Mouse (Mus musculus) MEL-GATA-1-ER (cell line): ENCODE data around the gene Tsacc.

Experiments used
- DNase-seq: peaks from one replicate; pipeline ENCODE4 v3.0.0-alpha.2; 2012; ENCODE audit warnings: low read depth; ENCODE audit errors: extremely low read depth

Tsacc gene

DNA sequence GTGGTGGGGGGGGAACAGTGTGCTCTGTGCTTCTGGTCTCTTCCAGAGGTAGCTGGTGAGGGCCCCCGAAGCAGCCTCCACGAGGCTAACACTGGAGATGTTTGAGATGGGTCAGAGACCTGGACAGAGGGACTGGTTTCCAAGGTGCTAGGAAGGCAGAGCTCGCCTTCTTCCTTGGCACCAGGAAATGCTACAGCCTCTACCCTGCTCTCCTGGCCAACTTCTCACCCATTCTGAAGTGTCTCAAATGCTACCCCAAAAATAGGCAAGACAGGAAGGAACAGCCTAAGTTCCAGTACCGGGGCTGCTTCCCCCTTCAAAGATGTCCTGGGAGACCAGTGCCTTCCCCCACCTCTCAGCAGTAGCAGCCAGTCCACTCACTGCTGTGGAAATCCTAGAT is 57.4 kb downstream of the Tsacc start:
- no peak for DNase-seq

DNA sequence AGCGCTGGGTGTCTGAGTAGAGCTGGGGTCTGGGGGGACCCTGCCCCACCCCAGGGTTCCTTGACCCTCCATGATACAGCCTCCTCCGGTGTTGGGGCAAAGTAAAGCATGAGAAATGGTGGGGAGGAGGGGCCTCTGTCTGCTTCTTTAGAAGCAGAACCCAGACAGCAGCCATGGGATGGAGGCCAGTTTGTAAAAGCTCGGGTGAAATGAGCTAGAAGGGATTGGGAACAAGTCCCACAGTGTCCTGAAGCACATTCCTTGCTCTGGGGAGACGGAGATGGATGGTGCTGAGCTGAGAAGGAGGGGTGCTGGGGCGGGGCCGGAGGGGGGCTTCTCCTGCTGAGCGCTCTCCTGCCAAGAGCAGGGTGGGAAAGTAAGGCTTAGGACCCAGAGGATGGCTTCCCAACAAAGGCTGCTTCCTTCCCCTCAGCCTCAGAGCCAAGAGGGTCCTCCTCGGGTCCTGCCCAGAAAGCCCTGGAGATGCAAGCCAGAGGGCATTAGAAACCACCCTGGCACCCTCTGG is 57.9 kb downstream of the Tsacc start:
- DNase-seq, result no peak

DNA sequence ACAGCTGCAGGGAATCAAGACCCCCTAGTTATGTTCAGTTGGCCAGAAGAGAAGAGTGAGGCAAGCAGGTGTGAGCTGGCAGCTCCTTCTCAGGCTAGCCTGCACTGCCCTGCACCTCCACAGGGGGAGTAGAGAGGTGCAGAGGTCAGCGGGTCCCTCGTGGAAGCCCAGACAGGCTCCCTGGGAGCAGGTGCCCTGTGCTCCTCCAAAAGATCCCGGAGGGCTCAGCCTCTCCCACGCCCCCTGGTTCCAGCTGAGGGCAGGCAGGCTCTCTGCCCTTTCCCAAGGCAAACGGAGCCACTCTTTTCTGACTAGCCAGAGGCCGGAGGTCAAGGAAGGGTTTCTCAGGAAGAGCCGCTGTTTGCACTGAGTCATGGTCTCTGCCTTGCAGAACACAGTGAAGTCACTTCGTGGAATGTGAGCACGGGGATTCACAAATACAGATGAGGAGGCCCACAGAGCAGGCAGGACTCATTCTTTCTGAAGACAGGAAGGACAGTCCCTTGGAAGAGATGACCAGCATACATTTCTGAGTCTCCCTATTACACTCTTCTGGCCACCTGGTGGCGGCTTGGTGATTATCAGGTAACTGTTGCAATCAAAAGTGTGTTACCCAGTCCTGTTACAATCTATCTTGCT is 59.1 kb downstream of the Tsacc start:
- DNase-seq, result no peak

DNA sequence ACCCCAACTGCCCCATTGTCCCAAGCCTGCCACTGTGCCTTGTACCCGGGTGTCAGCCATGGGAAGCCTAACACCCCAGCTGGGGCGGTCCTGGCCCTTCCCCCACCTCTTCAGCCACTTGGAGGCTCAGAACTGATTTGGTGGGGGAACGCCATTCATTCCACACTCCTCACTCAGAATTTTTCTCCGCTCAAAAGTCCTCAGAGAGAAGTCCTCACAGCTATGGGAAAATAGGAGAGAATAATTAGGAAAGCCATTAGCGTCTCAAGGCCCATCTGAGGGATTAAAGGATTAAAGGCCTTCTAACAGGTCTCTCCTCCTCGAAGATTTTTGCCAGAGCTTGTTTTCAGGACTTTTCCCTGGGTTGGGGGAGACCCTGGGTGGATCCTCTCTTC is 59.6 kb downstream of the Tsacc start:
- no peak for DNase-seq

DNA sequence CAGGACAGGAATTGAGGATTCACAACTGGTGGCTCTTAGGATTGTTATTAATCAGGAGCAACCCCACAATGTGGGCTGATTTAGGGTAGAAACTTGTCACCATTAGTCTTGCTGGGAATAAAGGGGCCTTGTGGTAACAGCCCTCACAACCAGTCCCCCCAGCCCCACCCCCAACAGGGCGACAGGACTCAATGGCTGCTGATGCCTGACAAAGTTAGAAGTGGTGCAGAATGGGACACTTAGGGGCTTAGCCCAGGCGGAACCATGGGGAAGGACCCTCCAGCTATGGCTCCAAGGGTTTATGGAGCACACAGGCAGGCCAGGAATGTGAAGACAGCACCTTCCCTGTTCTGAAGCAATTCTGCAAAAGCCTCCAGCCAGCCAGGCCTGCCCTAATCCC is 61.2 kb downstream of the Tsacc start:
- no peak for DNase-seq

DNA sequence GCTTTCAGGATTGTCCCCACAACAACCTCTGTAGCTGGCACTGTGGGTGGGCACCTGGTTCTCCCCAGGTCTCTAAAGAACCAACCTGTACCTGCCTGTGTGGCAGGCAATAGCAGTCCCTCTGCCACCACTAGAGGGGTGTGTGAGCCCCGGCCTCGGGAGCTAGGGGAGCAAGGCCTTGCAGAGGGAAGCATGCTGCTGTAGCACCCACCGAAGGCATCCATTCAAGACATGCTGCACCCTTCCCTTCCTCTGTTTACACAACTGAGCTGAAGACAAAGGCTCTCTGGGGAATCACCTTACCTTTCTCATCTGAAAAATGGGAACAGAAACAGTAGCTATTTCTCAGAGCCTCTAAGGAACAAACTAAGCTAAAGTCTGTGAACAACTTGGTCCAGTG is 61.6 kb downstream of the Tsacc start:
- no peak for DNase-seq

DNA sequence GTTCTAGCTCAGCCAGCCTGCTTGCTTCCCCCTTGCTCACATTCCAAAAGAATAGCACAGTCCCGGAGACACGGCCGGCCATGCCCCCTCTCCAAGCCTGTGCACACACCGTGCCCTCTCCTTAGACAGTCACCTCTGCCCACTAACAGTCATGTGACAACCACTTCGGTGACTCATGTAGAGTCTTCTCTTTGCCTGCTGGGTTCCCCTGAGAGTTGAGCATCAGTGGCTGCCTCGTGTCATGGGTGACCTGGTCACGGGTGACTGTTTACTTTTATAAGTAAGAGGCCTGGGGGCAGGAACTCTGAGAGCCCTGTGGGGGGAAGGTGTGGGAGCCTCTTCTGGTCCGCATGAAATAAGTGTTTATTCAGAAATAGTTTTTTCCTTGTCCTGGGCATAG is 62.8 kb downstream of the Tsacc start:
- no peak for DNase-seq

DNA sequence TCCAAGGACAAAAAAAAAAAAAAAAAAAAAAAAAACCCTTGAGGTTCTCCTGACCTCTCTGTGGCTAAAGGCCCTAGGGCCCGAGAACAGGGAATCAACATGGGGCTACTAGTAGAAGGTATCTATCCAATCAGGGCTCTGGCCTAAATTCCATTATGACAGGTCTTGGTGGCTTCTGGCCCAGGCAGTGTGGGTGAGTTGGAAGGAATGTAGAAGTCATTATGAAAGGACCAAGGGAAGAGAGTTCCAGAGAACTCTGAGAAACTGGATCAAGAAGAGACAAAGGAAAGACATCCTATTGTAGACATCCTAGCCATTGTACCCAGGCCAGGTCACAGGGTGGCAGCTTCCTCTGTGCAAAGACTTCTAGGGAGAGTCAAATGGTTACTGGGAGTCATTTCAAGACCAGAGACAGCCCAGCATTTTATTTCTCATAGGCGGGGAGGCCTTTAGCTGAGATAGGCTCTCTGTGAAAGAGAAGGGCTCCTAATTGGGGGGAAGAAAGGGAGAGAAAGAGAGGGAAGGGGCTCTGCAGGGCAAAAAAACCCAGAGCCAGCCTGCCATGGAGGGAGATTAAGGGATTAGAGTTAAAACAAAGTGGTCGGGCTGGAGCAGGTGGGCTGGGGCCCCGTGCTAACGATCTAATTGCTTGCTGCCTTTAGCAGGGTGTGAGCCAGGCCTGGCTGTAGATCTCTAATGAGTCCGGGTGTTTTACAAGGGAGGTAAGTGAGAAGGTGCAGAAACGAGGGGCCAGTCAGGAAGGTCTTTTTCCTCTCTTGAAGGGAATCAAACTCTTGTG is 63.7 kb downstream of the Tsacc start:
- DNase-seq, result no peak
